Mouse (Mus musculus) ES-E14 (cell line): ENCODE measurements around the gene Obsl1. TPM values are rescaled to one million over a fixed set of nuclear protein-coding genes. Genes with fewer than 3 reads are reported as not detected.

Experiments used
- DNase-seq: peaks from one replicate; pipeline ENCODE4 v3.0.0-alpha.2; 2013; ENCODE audit warnings: low read depth, low spot score
- H3K27ac ChIP-seq: 2 replicates; pipeline ENCODE4 v1.5.1; 2012; ENCODE audit warnings: low read depth, mild to moderate bottlenecking, low read length, moderate library complexity, mixed read lengths; ENCODE audit not compliant: poor library complexity, insufficient read depth, severe bottlenecking
- H3K36me3 ChIP-seq: 2 replicates; pipeline ENCODE4 v1.6.1; 2012; ENCODE audit warnings: mild to moderate bottlenecking, low read length, moderate library complexity, mixed read lengths; ENCODE audit not compliant: control insufficient read depth, poor library complexity, insufficient read depth, severe bottlenecking
- H3K4me1 ChIP-seq, 2 experiments: fragments of 150-350 bp in 1 of 2; sonication (generic) in 1 of 2; 2 replicates each; pipeline ENCODE4 v1.6.1; 2012; ENCODE audit warnings: low read length in 2 of 2, mild to moderate bottlenecking in 1 of 2, mixed read lengths in 1 of 2; ENCODE audit not compliant: control insufficient read depth in 2 of 2, insufficient read depth in 2 of 2, poor library complexity in 1 of 2
- H3K4me3 ChIP-seq, 2 experiments: fragments of 150-350 bp in 1 of 2; sonication (generic) in 1 of 2; 2 replicates each; pipeline ENCODE4 v1.5.1; 2012; ENCODE audit warnings: low read length in 2 of 2, low read depth in 1 of 2, mild to moderate bottlenecking in 1 of 2, mixed read lengths in 1 of 2; ENCODE audit not compliant: insufficient read depth in 1 of 2, poor library complexity in 1 of 2, severe bottlenecking in 1 of 2
- H3K9ac ChIP-seq: 2 replicates; pipeline ENCODE4 v1.6.1; 2012; ENCODE audit warnings: low read depth, mild to moderate bottlenecking, low read length, mixed read lengths; ENCODE audit not compliant: poor library complexity, insufficient read depth, severe bottlenecking
- H3K9me3 ChIP-seq: fragments of 150-350 bp; sonication (generic); 2 replicates; pipeline ENCODE4 v1.6.1; 2012; ENCODE audit warnings: low read depth, mild to moderate bottlenecking, low read length; ENCODE audit not compliant: control insufficient read depth, insufficient read depth
- CHD2 ChIP-seq: IDR thresholded peaks from 2 replicates; pipeline ENCODE4 v1.6.1; 2014; ENCODE audit warnings: mild to moderate bottlenecking, low read depth, low read length, inconsistent platforms
- HCFC1 ChIP-seq: IDR thresholded peaks from 2 replicates; pipeline ENCODE4 v1.6.1; 2012; ENCODE audit warnings: low read length, inconsistent platforms, borderline replicate concordance; ENCODE audit not compliant: insufficient read depth
- MAFK ChIP-seq: IDR thresholded peaks from 2 replicates; pipeline ENCODE4 v1.6.1; 2014; ENCODE audit warnings: mild to moderate bottlenecking, low read depth, low read length, inconsistent platforms; ENCODE audit not compliant: insufficient read depth
- ZC3H11A ChIP-seq: IDR thresholded peaks from 2 replicates; pipeline ENCODE4 v1.6.1; 2012; ENCODE audit warnings: low read depth, mild to moderate bottlenecking, inconsistent platforms, low read length, borderline replicate concordance
- ZNF384 ChIP-seq: IDR thresholded peaks from 2 replicates; pipeline ENCODE4 v1.6.1; 2012; ENCODE audit warnings: low read depth, low read length, inconsistent platforms
- in situ Hi-C, 2 experiments: fragments of 600-800 bp; cut with MboI; formaldehyde crosslinking; loops; one replicate each; pipeline ENCODE4 v1.15.1; 2025; ENCODE audit warnings: low sequenced_read_pairs in 2 of 2, inconsistent platforms in 1 of 2; ENCODE audit not compliant: unreplicated experiment in 2 of 2
- total RNA-seq: library from RNA; depleted of rRNA; stranded (reverse); fragments of 300-350 nt; gene quantifications from 2 replicates; pipeline ENCODE4 v1.2.3, GENCODE M21; 2012

Gene Obsl1
- total RNA-seq, 1 experiment, result 45.0 TPM

GRCm38 (mm10) chr1:75507006-75507405, 754 bp upstream of the Obsl1 start, which contains the start of gene Inha:
Gene Inha, plus strand, starts transcription at chr1:75507077.
- no peak within 1 kb of the TSS for H3K27ac ChIP-seq
- H3K36me3 ChIP-seq, result peaks cover under 1% of the 10 kb centered on the region; the same call in 1 of the 2 replicates
- TF ChIP-seq ZC3H11A (no peak), MAFK (no peak), ZNF384 (no peak), HCFC1 (no peak), CHD2 (no peak)
- peak within 1 kb of the TSS; percentile 69 to 71 for H3K4me3 ChIP-seq
- no peak for DNase-seq
- in situ Hi-C loops, result no loop called here
- H3K4me1 ChIP-seq, result peaks cover 10 to 40% of the 10 kb centered on the region in 2 experiments
- no peaks in the 10 kb centered on the region for H3K9me3 ChIP-seq
- H3K9ac ChIP-seq, result peak within 1 kb of the TSS; percentile 72

GRCm38 (mm10) chr1:75505159-75505955, 895 bp downstream of the Obsl1 start:
- Histone ChIP-seq H3K4me1 (peaks cover 10 to 30% of the 10 kb centered on the region in 2 experiments; a peak in 3 of 4 replicates), H3K4me3 (peak overlapping the region; percentile 69 to 71), H3K27ac (no peak overlapping the region), H3K36me3 (peaks cover 5% of the 10 kb centered on the region; the same call in 1 of the 2 replicates), H3K9me3 (no peaks in the 10 kb centered on the region), H3K9ac (peak overlapping the region; percentile 72)
- TF ChIP-seq CHD2 (no peak), ZC3H11A (no peak), MAFK (no peak), HCFC1 (no peak), ZNF384 (no peak)
- no peak for DNase-seq
- in situ Hi-C loops, result no loop called here

GRCm38 (mm10) chr1:75504256-75505045, 1.8 kb downstream of the Obsl1 start:
- no peak overlapping the region for H3K9ac ChIP-seq
- peaks cover 8 to 29% of the 10 kb centered on the region in 2 experiments; a peak in 3 of 4 replicates for H3K4me1 ChIP-seq
- peak overlapping the region; percentile 69 to 71; a peak in 3 of 4 replicates for H3K4me3 ChIP-seq
- TF ChIP-seq MAFK, result no peak
- TF ChIP-seq ZNF384, result no peak
- no peak for TF ChIP-seq ZC3H11A
- no peak for TF ChIP-seq HCFC1
- no peak for TF ChIP-seq CHD2
- H3K27ac ChIP-seq, result no peak overlapping the region
- DNase-seq, result no peak
- in situ Hi-C loops, result no loop called here
- no peaks in the 10 kb centered on the region for H3K9me3 ChIP-seq
- H3K36me3 ChIP-seq, result peaks cover 5% of the 10 kb centered on the region; the same call in 1 of the 2 replicates

- no peak for DNase-seq
- Histone ChIP-seq H3K9me3 (no peaks in the 10 kb centered on the region), H3K4me3 (peak overlapping the region; percentile 23 to 53), H3K27ac (no peak overlapping the region), H3K4me1 (peaks cover 8 to 22% of the 10 kb centered on the region in 2 experiments; a peak in 3 of 4 replicates), H3K36me3 (peaks cover 5% of the 10 kb centered on the region; the same call in 1 of the 2 replicates), H3K9ac (peak overlapping the region; percentile 51; the same call in 1 of the 2 replicates)
- in situ Hi-C loops, result no loop called here
- TF ChIP-seq ZC3H11A (no peak), CHD2 (no peak), HCFC1 (no peak), ZNF384 (no peak), MAFK (no peak)
These were observed 2.6 kb downstream of the Obsl1 start for GRCm38 (mm10) chr1:75503651-75503980.
